Mouse (Mus musculus): ENCODE measurements around the gene Acbd3. TPM values are rescaled to one million over a fixed set of nuclear protein-coding genes. Genes with fewer than 3 reads are reported as not detected.

The Acbd3 gene
- polyA plus RNA-seq, 1 experiment: 10.7 TPM

GRCm38 (mm10) chr1:180775849-180776493 lies 50.1 kb downstream of the Acbd3 start:
- no peaks in the 10 kb centered on the region for H3K27me3 ChIP-seq (ENCODE audit: control insufficient read depth, insufficient read depth, low read length)
- H3K4me1 ChIP-seq (ENCODE audit: control insufficient read depth, insufficient read depth, insufficient read length, low read length): peaks cover 23% of the 10 kb centered on the region
- no peak for TF ChIP-seq CTCF (IDR thresholded peaks at IDR 0.05; ENCODE audit: extremely low read depth, insufficient read length, insufficient replicate concordance, low read depth, low read length)
- TF ChIP-seq POLR2A (IDR thresholded peaks at IDR 0.05; ENCODE audit: low read depth, low read length): no peak
- WGBS: 74% methylated on average over 6 of the region's 6 CpGs
- no peaks in the 10 kb centered on the region for H3K36me3 ChIP-seq (ENCODE audit: control insufficient read depth, insufficient read depth, low read length)
- no peak overlapping the region for H3K4me3 ChIP-seq (ENCODE audit: low read depth, low read length)
- H3K27ac ChIP-seq (ENCODE audit: insufficient read depth, low read depth, low read length): no peak overlapping the region

- Histone ChIP-seq H3K36me3 (ENCODE audit: control insufficient read depth, insufficient read depth, low read length) (no peaks in the 10 kb centered on the region), H3K27me3 (ENCODE audit: control insufficient read depth, insufficient read depth, low read length) (no peaks in the 10 kb centered on the region), H3K27ac (ENCODE audit: insufficient read depth, low read depth, low read length) (no peak overlapping the region), H3K4me1 (ENCODE audit: control insufficient read depth, insufficient read depth, insufficient read length, low read length) (peaks cover 27% of the 10 kb centered on the region), H3K4me3 (ENCODE audit: low read depth, low read length) (no peak overlapping the region)
- no peak for TF ChIP-seq POLR2A (IDR thresholded peaks at IDR 0.05; ENCODE audit: low read depth, low read length)
- no peak for TF ChIP-seq CTCF (IDR thresholded peaks at IDR 0.05; ENCODE audit: extremely low read depth, insufficient read length, insufficient replicate concordance, low read depth, low read length)
- WGBS: 76% methylated on average over 6 of the region's 6 CpGs
These were observed 50.7 kb downstream of the Acbd3 start for GRCm38 (mm10) chr1:180776494-180776893.

GRCm38 (mm10) chr1:180777289-180777659 lies 51.4 kb downstream of the Acbd3 start:
- H3K27me3 ChIP-seq (ENCODE audit: control insufficient read depth, insufficient read depth, low read length): no peaks in the 10 kb centered on the region
- H3K27ac ChIP-seq (ENCODE audit: insufficient read depth, low read depth, low read length): peak overlapping the region; percentile 99
- WGBS: 3% methylated on average over 10 of the region's 10 CpGs
- H3K4me1 ChIP-seq (ENCODE audit: control insufficient read depth, insufficient read depth, insufficient read length, low read length): peaks cover 34% of the 10 kb centered on the region
- no peaks in the 10 kb centered on the region for H3K36me3 ChIP-seq (ENCODE audit: control insufficient read depth, insufficient read depth, low read length)
- TF ChIP-seq POLR2A (IDR thresholded peaks at IDR 0.05; ENCODE audit: low read depth, low read length) (no peak), CTCF (IDR thresholded peaks at IDR 0.05; ENCODE audit: extremely low read depth, insufficient read length, insufficient replicate concordance, low read depth, low read length) (no peak)
- peak overlapping the region; percentile 73 for H3K4me3 ChIP-seq (ENCODE audit: low read depth, low read length)

GRCm38 (mm10) chr1:180777660-180778402 lies 52.0 kb downstream of the Acbd3 start:
- peak; percentile 92 for TF ChIP-seq POLR2A (IDR thresholded peaks at IDR 0.05; ENCODE audit: low read depth, low read length)
- peak; percentile 47; the same call in 1 of the 2 replicates for TF ChIP-seq CTCF (IDR thresholded peaks at IDR 0.05; ENCODE audit: extremely low read depth, insufficient read length, insufficient replicate concordance, low read depth, low read length)
- under 1% methylated on average over 56 of the region's 56 CpGs for WGBS
- Histone ChIP-seq H3K27me3 (ENCODE audit: control insufficient read depth, insufficient read depth, low read length) (no peaks in the 10 kb centered on the region), H3K4me1 (ENCODE audit: control insufficient read depth, insufficient read depth, insufficient read length, low read length) (peaks cover 36% of the 10 kb centered on the region), H3K36me3 (ENCODE audit: control insufficient read depth, insufficient read depth, low read length) (no peaks in the 10 kb centered on the region), H3K27ac (ENCODE audit: insufficient read depth, low read depth, low read length) (peak overlapping the region; percentile 99), H3K4me3 (ENCODE audit: low read depth, low read length) (peak overlapping the region; percentile 73)

GRCm38 (mm10) chr1:180778403-180778754 lies 52.5 kb downstream of the Acbd3 start:
- H3K36me3 ChIP-seq (ENCODE audit: control insufficient read depth, insufficient read depth, low read length): no peaks in the 10 kb centered on the region
- H3K4me1 ChIP-seq (ENCODE audit: control insufficient read depth, insufficient read depth, insufficient read length, low read length): peaks cover 40% of the 10 kb centered on the region
- 3% methylated on average over 13 of the region's 13 CpGs for WGBS
- H3K27ac ChIP-seq (ENCODE audit: insufficient read depth, low read depth, low read length): peak overlapping the region; percentile 99
- no peaks in the 10 kb centered on the region for H3K27me3 ChIP-seq (ENCODE audit: control insufficient read depth, insufficient read depth, low read length)
- TF ChIP-seq CTCF (IDR thresholded peaks at IDR 0.05; ENCODE audit: extremely low read depth, insufficient read length, insufficient replicate concordance, low read depth, low read length): no peak
- 0 out of 2 replicates have a peak, but pooled peaks have one; percentile 35 for TF ChIP-seq POLR2A (IDR thresholded peaks at IDR 0.05; ENCODE audit: low read depth, low read length)
- H3K4me3 ChIP-seq (ENCODE audit: low read depth, low read length): peak overlapping the region; percentile 73

DNA sequence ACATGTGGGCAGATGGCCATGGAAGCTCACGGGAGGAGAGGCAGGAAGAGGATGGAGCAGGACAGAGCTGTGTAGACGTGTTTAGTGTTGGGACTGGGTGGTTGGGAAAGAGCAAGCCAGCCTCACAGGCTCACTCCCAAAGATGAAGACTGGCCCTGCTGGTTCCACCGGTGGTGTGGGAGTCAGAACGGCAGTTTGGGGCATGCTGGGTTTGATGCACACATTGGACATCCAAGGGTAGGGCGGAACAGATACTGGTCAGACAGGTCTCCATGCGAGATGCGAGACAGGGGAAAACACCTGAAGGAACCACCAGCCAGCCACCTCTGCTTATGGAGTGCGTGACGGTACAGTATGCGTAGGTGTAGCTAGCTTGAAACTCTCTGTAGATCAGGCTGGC lies 53.1 kb downstream of the Acbd3 start:
- TF ChIP-seq CTCF (IDR thresholded peaks at IDR 0.05; ENCODE audit: extremely low read depth, insufficient read length, insufficient replicate concordance, low read depth, low read length) (no peak), POLR2A (IDR thresholded peaks at IDR 0.05; ENCODE audit: low read depth, low read length) (no peak)
- WGBS: 63% methylated on average over 10 of the region's 10 CpGs
- Histone ChIP-seq H3K4me1 (ENCODE audit: control insufficient read depth, insufficient read depth, insufficient read length, low read length) (peaks cover 42% of the 10 kb centered on the region), H3K36me3 (ENCODE audit: control insufficient read depth, insufficient read depth, low read length) (no peaks in the 10 kb centered on the region), H3K4me3 (ENCODE audit: low read depth, low read length) (peak overlapping the region; percentile 21), H3K27ac (ENCODE audit: insufficient read depth, low read depth, low read length) (peak overlapping the region; percentile 99), H3K27me3 (ENCODE audit: control insufficient read depth, insufficient read depth, low read length) (no peaks in the 10 kb centered on the region)

- no peaks in the 10 kb centered on the region for H3K36me3 ChIP-seq (ENCODE audit: control insufficient read depth, insufficient read depth, low read length)
- H3K27me3 ChIP-seq (ENCODE audit: control insufficient read depth, insufficient read depth, low read length): no peaks in the 10 kb centered on the region
- 52% methylated on average over 8 of the region's 8 CpGs for WGBS
- H3K27ac ChIP-seq (ENCODE audit: insufficient read depth, low read depth, low read length): peak overlapping the region; percentile 96
- peaks cover 42% of the 10 kb centered on the region for H3K4me1 ChIP-seq (ENCODE audit: control insufficient read depth, insufficient read depth, insufficient read length, low read length)
- TF ChIP-seq POLR2A (IDR thresholded peaks at IDR 0.05; ENCODE audit: low read depth, low read length) (no peak), CTCF (IDR thresholded peaks at IDR 0.05; ENCODE audit: extremely low read depth, insufficient read length, insufficient replicate concordance, low read depth, low read length) (no peak)
- no peak overlapping the region for H3K4me3 ChIP-seq (ENCODE audit: low read depth, low read length)
These were observed 54.4 kb downstream of the Acbd3 start for GRCm38 (mm10) chr1:180780291-180780690.
